Mouse (Mus musculus): Measurements from ENCODE around the gene Slc36a1.

- no peak for TF ChIP-seq CTCF (IDR thresholded peaks at IDR 0.05; ENCODE audit: low read depth, low read length)
- no peak for TF ChIP-seq POLR2AphosphoS5 (IDR thresholded peaks at IDR 0.05; ENCODE audit: insufficient replicate concordance, low read depth, low read length)
- TF ChIP-seq GATA1 (IDR thresholded peaks at IDR 0.05; ENCODE audit: borderline replicate concordance, low read length): no peak
- TF ChIP-seq GATA2 (IDR thresholded peaks at IDR 0.05; ENCODE audit: borderline replicate concordance, low read depth, low read length): no peak
- no peak for TF ChIP-seq TAL1 (conservative IDR thresholded peaks at IDR 0.05; ENCODE audit: low read depth, low read length)
Observed at GRCm38 (mm10) chr11:55184246-55184645, 19.9 kb upstream of the Slc36a1 start.

Data from G1E (cell line).